Mouse (Mus musculus): ENCODE results near the gene Col24a1. TPM values are rescaled to one million over a fixed set of nuclear protein-coding genes. Genes with fewer than 3 reads are reported as not detected.

Gene Col24a1
- polyA plus RNA-seq, 1 experiment from 2014 or later, result 0.23 TPM

GRCm38 (mm10) chr3:145583522-145584200, 291.4 kb downstream of the Col24a1 start:
- peak; percentile 50; the same call in 1 of the 2 replicates for ATAC-seq

GRCm38 (mm10) chr3:145590562-145590961, 298.3 kb downstream of the Col24a1 start:
- no peak for ATAC-seq
- peaks cover 75% of the 10 kb centered on the region for H3K36me3 ChIP-seq (ENCODE audit: poor library complexity, severe bottlenecking)
- no peaks in the 10 kb centered on the region for H3K9me3 ChIP-seq (replicated peaks)
- no peak overlapping the region for H3K9ac ChIP-seq
- no peaks in the 10 kb centered on the region for H3K4me1 ChIP-seq
- no peak overlapping the region for H3K4me3 ChIP-seq
- no peak overlapping the region for H3K4me2 ChIP-seq
- WGBS, result 96% methylated on average over 4 of the region's 4 CpGs
- no peak overlapping the region for H3K27ac ChIP-seq
- H3K27me3 ChIP-seq, result no peaks in the 10 kb centered on the region

More at GRCm38 (mm10) chr3:145583522-145584200, 291.4 kb downstream of the Col24a1 start:
- Histone ChIP-seq H3K4me1 (no peaks in the 10 kb centered on the region), H3K36me3 (ENCODE audit: poor library complexity, severe bottlenecking) (peaks cover 67% of the 10 kb centered on the region), H3K4me3 (no peak overlapping the region), H3K9ac (no peak overlapping the region), H3K27me3 (no peaks in the 10 kb centered on the region), H3K27ac (no peak overlapping the region), H3K9me3 (replicated peaks) (no peaks in the 10 kb centered on the region), H3K4me2 (no peak overlapping the region)
- 63% methylated on average over 3 of the region's 3 CpGs for WGBS

GRCm38 (mm10) chr3:145591841-145592542, 299.7 kb downstream of the Col24a1 start:
- Histone ChIP-seq H3K4me3 (no peak overlapping the region), H3K4me1 (no peaks in the 10 kb centered on the region), H3K4me2 (no peak overlapping the region), H3K9ac (no peak overlapping the region), H3K27me3 (no peaks in the 10 kb centered on the region), H3K36me3 (ENCODE audit: poor library complexity, severe bottlenecking) (peaks cover 66% of the 10 kb centered on the region), H3K27ac (no peak overlapping the region), H3K9me3 (replicated peaks) (no peaks in the 10 kb centered on the region)
- no peak for ATAC-seq
- 87% methylated on average over 6 of the region's 6 CpGs for WGBS

- 94% methylated on average over 6 of the region's 6 CpGs for WGBS
- ATAC-seq, result no peak
- no peaks in the 10 kb centered on the region for H3K9me3 ChIP-seq (replicated peaks)
- H3K27ac ChIP-seq, result no peak overlapping the region
- no peaks in the 10 kb centered on the region for H3K4me1 ChIP-seq
- H3K9ac ChIP-seq, result no peak overlapping the region
- no peaks in the 10 kb centered on the region for H3K27me3 ChIP-seq
- H3K4me2 ChIP-seq, result no peak overlapping the region
- H3K4me3 ChIP-seq, result no peak overlapping the region
- peaks cover 78% of the 10 kb centered on the region for H3K36me3 ChIP-seq (ENCODE audit: poor library complexity, severe bottlenecking)
These were observed 303.1 kb downstream of the Col24a1 start for GRCm38 (mm10) chr3:145595354-145595753.

- H3K9me3 ChIP-seq (replicated peaks), result no peaks in the 10 kb centered on the region
- H3K9ac ChIP-seq, result no peak overlapping the region
- WGBS, result 97% methylated on average over 7 of the region's 7 CpGs
- H3K27me3 ChIP-seq, result no peaks in the 10 kb centered on the region
- H3K4me2 ChIP-seq, result no peak overlapping the region
- H3K36me3 ChIP-seq (ENCODE audit: poor library complexity, severe bottlenecking), result peaks cover 75% of the 10 kb centered on the region
- H3K4me3 ChIP-seq, result no peak overlapping the region
- H3K4me1 ChIP-seq, result 0 out of 2 replicates have a peak, but pooled peaks cover 6% of the 10 kb centered on the region
- no peak for ATAC-seq
- H3K27ac ChIP-seq, result no peak overlapping the region
These were observed 306.8 kb downstream of the Col24a1 start for GRCm38 (mm10) chr3:145599059-145599458.

GRCm38 (mm10) chr3:145600801-145601200, 308.5 kb downstream of the Col24a1 start:
- Histone ChIP-seq H3K4me2 (no peak overlapping the region), H3K4me3 (no peak overlapping the region), H3K36me3 (ENCODE audit: poor library complexity, severe bottlenecking) (peaks cover 76% of the 10 kb centered on the region), H3K27me3 (no peaks in the 10 kb centered on the region), H3K9ac (no peak overlapping the region), H3K9me3 (replicated peaks) (no peaks in the 10 kb centered on the region), H3K4me1 (0 out of 2 replicates have a peak, but pooled peaks cover 6% of the 10 kb centered on the region), H3K27ac (no peak overlapping the region)
- ATAC-seq, result no peak
- WGBS, result 94% methylated on average over 6 of the region's 6 CpGs

GRCm38 (mm10) chr3:145601345-145601744, 309.1 kb downstream of the Col24a1 start:
- no peaks in the 10 kb centered on the region for H3K9me3 ChIP-seq (replicated peaks)
- WGBS, result 82% methylated on average over 6 of the region's 6 CpGs
- no peak overlapping the region for H3K4me2 ChIP-seq
- H3K36me3 ChIP-seq (ENCODE audit: poor library complexity, severe bottlenecking), result peaks cover 76% of the 10 kb centered on the region
- H3K9ac ChIP-seq, result no peak overlapping the region
- H3K27me3 ChIP-seq, result no peaks in the 10 kb centered on the region
- no peak for ATAC-seq
- 0 out of 2 replicates have a peak, but pooled peaks cover 6% of the 10 kb centered on the region for H3K4me1 ChIP-seq
- no peak overlapping the region for H3K4me3 ChIP-seq
- H3K27ac ChIP-seq, result no peak overlapping the region

Other genes with a start within 250 kb of the Col24a1 start
- 0.09 TPM in 1 of 2 replicates, not detected in the other for gene Clca2, start 193.0 kb upstream of the Col24a1 start, polyA plus RNA-seq (2015; fragmentation: Nextera tagmentation; extraction: Ambion mirVana)
- gene Odf2l, start 173.9 kb upstream of the Col24a1 start, polyA plus RNA-seq (2015; fragmentation: Nextera tagmentation; extraction: Ambion mirVana), result 21.9 and 25.4 TPM in 2 replicates

Measured in forebrain, embryonic 13.5 days (tissue).